Mouse (Mus musculus): ENCODE results near the gene Pcdh17. TPM values are rescaled to one million over a fixed set of nuclear protein-coding genes. Genes with fewer than 3 reads are reported as not detected.

Gene Pcdh17
- polyA plus RNA-seq (2015; fragmentation: Nextera tagmentation; extraction: Ambion mirVana), result 7.5 TPM in 2 replicates

DNA sequence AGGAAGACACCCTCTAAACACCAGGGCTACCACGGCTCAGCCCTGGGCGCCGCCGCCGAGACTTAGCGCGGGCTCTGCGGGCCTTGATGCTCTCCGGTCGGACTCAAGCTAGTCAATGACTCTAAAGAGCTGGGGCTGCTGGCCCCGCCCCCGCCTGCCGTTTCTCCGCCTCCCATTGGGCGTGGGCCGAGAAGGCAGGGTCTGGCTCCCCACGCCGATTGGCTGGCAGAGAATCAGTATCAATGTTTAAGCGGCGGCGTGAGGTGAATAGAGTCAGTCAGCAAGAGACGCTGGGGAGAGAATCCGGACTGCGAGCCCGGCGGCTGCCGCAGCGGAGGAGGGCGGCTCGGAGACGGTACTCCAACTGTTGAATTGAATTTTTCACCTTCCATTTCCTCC, at the start of gene Pcdh17:
Pcdh17 (plus strand) TSS at position 276 of the 399 bp plus-strand sequence.
- Histone ChIP-seq H3K9ac (peak within 1 kb of the TSS; percentile 39), H3K36me3 (no peaks in the 10 kb centered on the region), H3K9me3 (replicated peaks) (no peaks in the 10 kb centered on the region), H3K4me1 (peaks cover 50% of the 10 kb centered on the region), H3K4me3 (replicated peaks) (peak within 1 kb of the TSS; percentile 59), H3K27me3 (peaks cover 43% of the 10 kb centered on the region), H3K4me2 (peak within 1 kb of the TSS; percentile 91), H3K27ac (peak within 1 kb of the TSS; percentile 80)
- ATAC-seq (replicated peaks; ENCODE audit: low FRiP score), result peak; percentile 94
- WGBS, result 0% methylated on average over 31 of the region's 31 CpGs

DNA sequence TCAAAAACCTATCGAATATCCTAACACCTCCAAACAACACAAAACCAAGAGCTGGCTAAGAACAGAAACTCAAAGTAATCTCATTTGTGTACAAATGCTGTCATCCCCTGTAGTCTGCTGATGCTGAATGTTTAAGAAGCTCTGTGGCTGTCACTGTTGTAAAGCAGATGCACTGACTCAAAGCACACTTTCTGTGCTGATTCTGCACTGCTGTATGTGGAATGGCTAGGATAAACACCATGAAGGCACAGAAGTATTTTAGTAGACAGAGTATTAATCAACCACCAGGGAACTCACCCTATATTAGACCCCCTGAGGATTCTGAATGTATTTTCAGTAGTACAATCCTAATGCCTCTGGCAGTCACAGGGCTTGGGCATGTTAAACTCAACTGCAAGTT, 46.2 kb upstream of the Pcdh17 start:
- Histone ChIP-seq H3K9ac (no peak overlapping the region), H3K9me3 (replicated peaks) (no peaks in the 10 kb centered on the region), H3K36me3 (no peaks in the 10 kb centered on the region), H3K27ac (no peak overlapping the region), H3K4me1 (no peaks in the 10 kb centered on the region), H3K4me3 (replicated peaks) (no peak overlapping the region), H3K4me2 (no peak overlapping the region), H3K27me3 (no peaks in the 10 kb centered on the region)
- WGBS, result 64% methylated on average over 1 of the region's 1 CpGs
- ATAC-seq (replicated peaks; ENCODE audit: low FRiP score), result no peak

DNA sequence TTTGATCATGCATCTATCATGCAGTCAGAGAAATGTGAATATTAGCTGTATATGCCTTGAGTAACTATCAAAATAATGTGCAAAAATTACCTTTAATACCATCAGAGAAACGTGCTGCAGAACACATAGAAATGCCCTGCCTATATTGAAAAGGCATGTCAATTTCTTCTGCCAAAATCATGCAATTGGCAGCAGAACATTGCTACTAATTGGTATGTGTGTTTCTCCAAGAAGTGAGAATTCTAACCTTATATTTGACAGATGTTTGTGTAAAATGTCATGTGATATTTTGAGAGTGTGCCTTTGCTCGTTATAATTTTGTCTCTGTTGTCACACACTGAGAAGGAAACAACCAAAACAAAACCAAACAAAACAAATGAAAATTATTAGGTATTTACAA, 18.6 kb upstream of the Pcdh17 start:
- WGBS, result 68% methylated on average over 2 of the region's 2 CpGs
- Histone ChIP-seq H3K27ac (no peak overlapping the region), H3K4me3 (replicated peaks) (no peak overlapping the region), H3K36me3 (no peaks in the 10 kb centered on the region), H3K4me1 (0 out of 2 replicates have a peak, but pooled peaks cover 2% of the 10 kb centered on the region), H3K9me3 (replicated peaks) (no peaks in the 10 kb centered on the region), H3K27me3 (no peaks in the 10 kb centered on the region), H3K4me2 (no peak overlapping the region), H3K9ac (no peak overlapping the region)
- ATAC-seq (replicated peaks; ENCODE audit: low FRiP score), result no peak

DNA sequence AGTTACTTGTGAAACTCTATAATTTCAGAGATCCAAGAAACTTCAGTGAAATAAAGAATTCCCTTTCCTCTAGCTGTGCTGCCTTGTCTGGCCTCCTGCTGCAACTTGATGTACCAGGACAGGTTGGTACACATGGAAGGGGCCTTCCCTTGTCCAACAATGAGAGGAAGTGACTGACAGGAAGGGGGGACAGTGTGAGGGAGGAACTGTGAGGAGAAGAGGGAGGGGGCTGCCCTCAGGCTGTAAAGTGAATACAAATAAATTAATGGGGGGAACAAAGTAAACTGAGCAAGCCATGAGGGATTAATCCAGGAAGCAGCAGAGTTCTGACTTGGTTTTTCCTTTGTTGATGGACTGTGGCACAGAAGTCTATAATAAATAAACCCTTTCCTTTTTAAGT, 16.7 kb upstream of the Pcdh17 start:
- Histone ChIP-seq H3K9ac (no peak overlapping the region), H3K4me3 (replicated peaks) (no peak overlapping the region), H3K4me2 (no peak overlapping the region), H3K36me3 (no peaks in the 10 kb centered on the region), H3K9me3 (replicated peaks) (no peaks in the 10 kb centered on the region), H3K27me3 (no peaks in the 10 kb centered on the region), H3K4me1 (0 out of 2 replicates have a peak, but pooled peaks cover 2% of the 10 kb centered on the region), H3K27ac (no peak overlapping the region)
- ATAC-seq (replicated peaks; ENCODE audit: low FRiP score), result no peak

DNA sequence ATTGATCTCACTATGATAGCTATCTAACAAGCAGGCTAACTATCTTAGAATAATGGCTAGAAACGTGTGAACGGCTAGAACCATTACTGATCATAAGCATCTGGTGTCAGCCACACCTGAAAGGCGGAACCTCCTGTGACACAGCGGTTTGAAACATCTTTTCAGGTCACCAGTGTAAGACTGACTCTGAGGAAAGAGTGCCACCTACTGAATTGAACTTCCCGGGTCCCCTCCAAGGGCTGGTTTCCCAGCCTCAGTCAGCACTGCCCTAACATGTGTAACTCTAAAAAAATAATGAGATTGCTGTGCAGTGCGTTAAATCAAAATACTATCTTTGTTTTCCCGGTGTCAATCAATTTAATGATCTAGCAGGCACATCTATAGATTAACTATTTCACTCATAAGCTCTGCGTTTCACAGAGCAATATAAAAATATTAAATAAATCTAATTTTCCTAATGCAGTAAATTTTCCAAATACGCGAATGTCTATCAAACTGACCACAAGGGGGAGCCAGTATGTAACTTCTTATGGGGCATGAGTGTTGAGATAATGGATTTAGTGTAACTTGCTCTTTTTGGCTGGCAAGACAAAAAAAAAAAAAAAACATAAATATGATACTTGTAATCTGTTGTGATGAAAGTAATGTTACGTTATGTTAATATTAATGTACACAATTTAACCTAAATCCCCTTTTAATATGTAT, 5.1 kb upstream of the Pcdh17 start:
- Histone ChIP-seq H3K9me3 (replicated peaks) (no peaks in the 10 kb centered on the region), H3K36me3 (no peaks in the 10 kb centered on the region), H3K27ac (no peak overlapping the region), H3K4me1 (0 out of 2 replicates have a peak, but pooled peaks cover 2% of the 10 kb centered on the region), H3K4me2 (no peak overlapping the region), H3K4me3 (replicated peaks) (no peak overlapping the region), H3K27me3 (peaks cover 9% of the 10 kb centered on the region; the same call in 1 of the 2 replicates), H3K9ac (no peak overlapping the region)
- peak; percentile 17; the same call in 1 of the 2 replicates for ATAC-seq (replicated peaks; ENCODE audit: low FRiP score)
- 28% methylated on average over 11 of the region's 11 CpGs for WGBS

DNA sequence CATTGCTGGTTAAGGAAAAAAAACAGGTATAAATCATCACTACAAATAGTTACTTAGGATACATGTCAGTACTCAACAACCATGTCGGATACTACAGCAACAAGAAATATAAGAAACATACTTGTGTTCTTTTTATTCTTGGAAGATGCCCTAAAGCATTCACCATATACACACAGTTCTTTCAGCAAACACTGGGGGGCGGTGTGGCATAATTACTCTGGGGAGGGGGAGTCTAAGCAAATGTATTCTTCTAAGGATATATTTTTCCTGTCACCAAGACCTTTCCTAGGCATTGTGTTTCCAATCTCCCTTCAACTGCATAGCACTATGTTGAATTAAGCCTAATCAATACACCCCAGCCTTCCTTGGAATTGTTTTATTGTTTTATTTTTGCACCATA, 2.5 kb upstream of the Pcdh17 start:
- H3K4me1 ChIP-seq, result peaks cover 27% of the 10 kb centered on the region
- no peak for ATAC-seq (replicated peaks; ENCODE audit: low FRiP score)

DNA sequence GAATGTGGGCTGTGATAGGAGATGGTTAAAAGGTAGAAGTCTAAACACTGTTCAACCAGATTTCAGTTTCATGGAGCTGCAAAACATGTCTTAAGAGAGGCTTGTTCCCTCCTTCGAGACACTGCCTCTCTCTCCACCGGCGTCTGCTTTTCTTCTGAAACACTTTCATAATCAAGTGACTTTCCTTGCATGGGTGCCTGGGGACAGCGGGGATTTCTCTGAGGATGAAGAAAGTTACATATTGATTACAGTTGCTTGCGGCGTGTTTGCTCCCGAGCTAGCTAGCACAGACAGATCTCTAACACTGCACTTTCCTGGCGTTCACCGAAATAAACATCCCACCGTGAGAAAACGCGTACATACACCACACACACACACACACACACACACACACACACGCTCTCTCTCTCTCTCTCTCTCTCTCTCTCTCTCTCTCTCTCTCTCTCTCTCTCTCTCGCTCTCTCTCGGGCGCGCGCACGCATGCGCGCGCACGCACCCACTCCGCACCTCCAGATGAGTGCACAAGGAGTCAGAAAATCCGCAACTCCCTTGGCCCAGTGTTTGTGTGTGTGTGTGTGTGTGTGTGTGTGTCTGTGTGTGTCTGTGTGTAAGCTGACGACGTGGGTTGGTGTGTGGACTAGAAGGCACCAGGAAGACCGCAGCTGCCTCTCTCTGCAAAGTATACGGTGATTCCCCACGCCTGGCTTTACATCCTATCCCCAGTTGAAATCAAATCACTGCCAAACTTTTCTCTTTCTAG, 655 bp upstream of the Pcdh17 start:
- Histone ChIP-seq H3K27ac (peak overlapping the region; percentile 80), H3K4me2 (peak overlapping the region; percentile 91), H3K27me3 (peaks cover 37% of the 10 kb centered on the region), H3K4me3 (replicated peaks) (peak overlapping the region; percentile 59), H3K9ac (peak overlapping the region; percentile 33), H3K4me1 (peaks cover 45% of the 10 kb centered on the region), H3K36me3 (no peaks in the 10 kb centered on the region), H3K9me3 (replicated peaks) (no peaks in the 10 kb centered on the region)
- peak; percentile 66 for ATAC-seq (replicated peaks; ENCODE audit: low FRiP score)
- WGBS, result under 1% methylated on average over 19 of the region's 30 CpGs

More for the DNA sequence above, 2.5 kb upstream of the Pcdh17 start:
- H3K27me3 ChIP-seq, result peaks cover 19% of the 10 kb centered on the region
- H3K9me3 ChIP-seq (replicated peaks), result no peaks in the 10 kb centered on the region
- H3K27ac ChIP-seq, result no peak overlapping the region
- no peaks in the 10 kb centered on the region for H3K36me3 ChIP-seq
- no peak overlapping the region for H3K9ac ChIP-seq
- H3K4me3 ChIP-seq (replicated peaks), result no peak overlapping the region
- H3K4me2 ChIP-seq, result no peak overlapping the region
- 9% methylated on average over 2 of the region's 2 CpGs for WGBS

DNA sequence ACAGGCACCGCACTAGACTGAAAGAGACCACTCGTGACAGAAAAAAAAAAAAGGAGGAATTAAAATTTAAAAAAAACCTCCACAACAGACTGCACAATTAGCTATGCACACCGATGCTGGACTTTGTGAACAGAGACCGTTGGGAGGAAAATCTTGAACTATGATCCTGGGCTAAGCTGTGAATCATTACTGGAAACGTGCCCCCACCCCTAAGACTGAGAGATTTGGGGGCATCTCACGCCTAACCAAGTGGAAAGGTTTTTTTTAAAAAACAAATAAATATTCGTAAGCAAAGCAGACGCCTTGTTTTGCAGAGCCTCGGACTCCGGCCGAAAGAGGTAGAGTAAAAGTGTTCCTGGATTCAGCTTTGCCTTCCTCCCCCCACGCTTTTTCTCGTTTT, 398 bp downstream of the Pcdh17 start:
- WGBS, result 2% methylated on average over 13 of the region's 13 CpGs
- H3K4me1 ChIP-seq, result peaks cover 52% of the 10 kb centered on the region
- H3K36me3 ChIP-seq, result no peaks in the 10 kb centered on the region
- peak overlapping the region; percentile 39 for H3K9ac ChIP-seq
- no peak for ATAC-seq (replicated peaks; ENCODE audit: low FRiP score)
- peaks cover 47% of the 10 kb centered on the region for H3K27me3 ChIP-seq
- no peaks in the 10 kb centered on the region for H3K9me3 ChIP-seq (replicated peaks)
- no peak overlapping the region for H3K27ac ChIP-seq
- H3K4me2 ChIP-seq, result peak overlapping the region; percentile 91
- peak overlapping the region; percentile 59 for H3K4me3 ChIP-seq (replicated peaks)

DNA sequence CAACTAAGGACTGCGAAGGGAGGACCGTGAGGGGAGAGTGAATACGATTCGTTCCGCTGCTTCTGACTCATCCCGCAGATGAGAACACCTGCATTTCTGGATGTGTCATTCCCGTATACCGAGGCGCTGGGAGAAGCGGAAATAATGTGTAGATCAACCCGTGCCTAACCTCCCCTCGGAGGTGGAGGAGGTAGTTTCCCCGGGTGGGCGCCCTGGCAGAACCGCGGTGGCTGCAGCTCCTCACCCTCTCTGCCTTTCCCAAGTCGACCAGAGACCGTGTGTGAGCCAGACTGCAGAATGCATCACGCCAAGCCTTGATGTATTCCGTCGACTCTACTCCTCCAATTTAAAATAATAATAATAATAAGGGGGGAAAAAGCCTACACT, 906 bp downstream of the Pcdh17 start:
- ATAC-seq (replicated peaks; ENCODE audit: low FRiP score), result no peak
- peak overlapping the region; percentile 39 for H3K9ac ChIP-seq
- 1% methylated on average over 21 of the region's 21 CpGs for WGBS
- peaks cover 52% of the 10 kb centered on the region for H3K4me1 ChIP-seq
- peak overlapping the region; percentile 59 for H3K4me3 ChIP-seq (replicated peaks)
- peak overlapping the region; percentile 91 for H3K4me2 ChIP-seq
- no peaks in the 10 kb centered on the region for H3K36me3 ChIP-seq
- H3K9me3 ChIP-seq (replicated peaks), result no peaks in the 10 kb centered on the region
- peaks cover 50% of the 10 kb centered on the region for H3K27me3 ChIP-seq
- no peak overlapping the region for H3K27ac ChIP-seq

DNA sequence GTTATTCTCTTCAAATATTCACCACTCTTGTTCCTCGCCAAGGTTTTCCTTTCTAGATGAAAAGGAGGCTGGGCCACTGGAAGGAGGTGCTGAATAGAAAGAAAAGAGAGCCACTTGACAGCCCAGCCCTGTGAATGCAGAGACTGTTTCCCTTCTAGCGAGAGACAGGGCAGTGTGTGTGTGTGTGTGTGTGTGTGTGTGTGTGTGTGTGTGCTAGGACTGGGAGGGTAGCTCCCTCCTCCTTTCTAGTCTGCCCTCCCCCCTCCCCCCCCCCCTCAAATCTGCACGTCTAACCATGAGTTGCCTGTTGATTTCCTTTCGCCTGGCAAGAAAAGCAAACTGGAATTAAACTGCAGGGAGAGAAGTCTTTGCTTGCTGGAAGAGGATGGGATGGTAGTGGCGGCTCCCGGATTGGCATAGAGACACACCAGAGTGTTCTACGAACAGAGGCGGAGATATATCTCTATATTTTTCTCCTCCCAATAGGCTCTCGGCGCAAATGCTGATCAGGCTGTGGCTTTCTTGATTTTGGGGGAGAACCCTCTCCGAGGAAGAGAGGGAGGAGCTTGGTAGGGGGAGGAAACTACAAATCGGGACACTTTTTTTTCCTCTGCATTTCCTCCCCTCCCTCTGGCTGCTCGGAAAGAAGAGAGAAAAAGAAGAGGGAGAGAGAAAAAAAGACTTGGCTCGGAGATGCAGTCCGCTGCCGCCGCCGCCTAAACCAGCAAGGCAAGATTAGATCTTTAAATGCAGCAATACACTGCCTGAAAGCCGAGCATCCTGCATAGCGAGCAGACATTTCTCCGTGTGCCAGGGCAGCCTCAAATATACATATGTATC, 1.5 kb downstream of the Pcdh17 start:
- Histone ChIP-seq H3K27ac (peak overlapping the region; percentile 32; the same call in 1 of the 2 replicates), H3K9ac (0 out of 2 replicates have a peak overlapping the region, but pooled peaks have one; percentile 17), H3K4me3 (replicated peaks) (peak overlapping the region; percentile 59), H3K27me3 (peaks cover 55% of the 10 kb centered on the region), H3K4me1 (peaks cover 52% of the 10 kb centered on the region), H3K4me2 (peak overlapping the region; percentile 91), H3K36me3 (no peaks in the 10 kb centered on the region), H3K9me3 (replicated peaks) (no peaks in the 10 kb centered on the region)
- no peak for ATAC-seq (replicated peaks; ENCODE audit: low FRiP score)
- WGBS, result under 1% methylated on average over 20 of the region's 21 CpGs

DNA sequence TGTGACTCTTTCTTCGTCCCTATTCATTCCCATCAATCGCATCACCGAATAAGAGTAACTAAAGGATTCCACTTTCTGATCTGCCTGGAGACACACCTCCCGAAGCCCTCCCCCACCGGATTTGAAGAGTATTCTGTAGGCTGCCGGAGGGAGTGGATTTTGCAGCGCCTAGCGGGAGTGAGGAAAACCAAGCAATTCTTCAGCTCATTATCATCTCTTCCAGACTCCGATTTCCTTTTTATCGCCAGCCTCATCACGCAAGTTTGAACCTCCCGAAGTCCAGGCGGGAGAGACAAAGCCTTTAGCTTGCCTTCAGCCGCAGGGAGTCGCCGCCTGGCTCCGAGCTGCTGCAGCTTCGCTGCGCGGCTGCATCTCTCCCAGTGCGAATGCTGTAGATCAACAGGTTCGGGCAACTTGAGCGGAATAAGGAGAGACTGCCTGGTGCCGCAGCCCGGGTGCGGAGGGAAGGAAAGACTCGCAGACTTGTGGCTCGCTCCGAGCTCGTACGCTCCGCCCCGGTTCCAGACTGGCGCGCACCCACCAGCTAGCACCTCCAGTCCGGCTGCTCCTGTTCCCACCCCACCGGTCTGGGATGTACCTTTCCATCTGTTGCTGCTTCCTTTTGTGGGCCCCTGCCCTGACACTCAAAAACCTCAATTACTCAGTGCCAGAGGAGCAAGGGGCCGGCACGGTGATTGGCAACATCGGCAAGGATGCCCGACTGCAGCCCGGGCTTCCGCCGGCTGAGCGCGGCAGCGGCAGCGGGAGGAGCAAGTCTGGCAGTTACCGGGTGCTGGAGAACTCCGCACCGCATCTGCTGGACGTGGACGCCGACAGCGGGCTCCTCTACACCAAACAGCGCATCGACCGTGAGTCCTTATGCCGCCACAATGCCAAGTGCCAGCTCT, 2.4 kb downstream of the Pcdh17 start:
- no peaks in the 10 kb centered on the region for H3K9me3 ChIP-seq (replicated peaks)
- H3K9ac ChIP-seq, result peak overlapping the region; percentile 1; the same call in 1 of the 2 replicates
- H3K4me2 ChIP-seq, result peak overlapping the region; percentile 91
- 0 out of 2 replicates have a peak overlapping the region, but pooled peaks have one; percentile 29 for H3K27ac ChIP-seq
- peak overlapping the region; percentile 59 for H3K4me3 ChIP-seq (replicated peaks)
- peaks cover 52% of the 10 kb centered on the region for H3K4me1 ChIP-seq
- ATAC-seq (replicated peaks; ENCODE audit: low FRiP score), result no peak; the same call in 1 of the 2 replicates
- H3K27me3 ChIP-seq, result peaks cover 55% of the 10 kb centered on the region
- H3K36me3 ChIP-seq, result no peaks in the 10 kb centered on the region
- under 1% methylated on average over 59 of the region's 59 CpGs for WGBS

Measured in kidney, embryonic 15.5 days (tissue).